Mouse (Mus musculus): ENCODE measurements around the gene Rarres2. TPM values are rescaled to one million over a fixed set of nuclear protein-coding genes. Genes with fewer than 3 reads are reported as not detected.

Rarres2 gene
- polyA plus RNA-seq, 1 experiment, result not detected

DNA sequence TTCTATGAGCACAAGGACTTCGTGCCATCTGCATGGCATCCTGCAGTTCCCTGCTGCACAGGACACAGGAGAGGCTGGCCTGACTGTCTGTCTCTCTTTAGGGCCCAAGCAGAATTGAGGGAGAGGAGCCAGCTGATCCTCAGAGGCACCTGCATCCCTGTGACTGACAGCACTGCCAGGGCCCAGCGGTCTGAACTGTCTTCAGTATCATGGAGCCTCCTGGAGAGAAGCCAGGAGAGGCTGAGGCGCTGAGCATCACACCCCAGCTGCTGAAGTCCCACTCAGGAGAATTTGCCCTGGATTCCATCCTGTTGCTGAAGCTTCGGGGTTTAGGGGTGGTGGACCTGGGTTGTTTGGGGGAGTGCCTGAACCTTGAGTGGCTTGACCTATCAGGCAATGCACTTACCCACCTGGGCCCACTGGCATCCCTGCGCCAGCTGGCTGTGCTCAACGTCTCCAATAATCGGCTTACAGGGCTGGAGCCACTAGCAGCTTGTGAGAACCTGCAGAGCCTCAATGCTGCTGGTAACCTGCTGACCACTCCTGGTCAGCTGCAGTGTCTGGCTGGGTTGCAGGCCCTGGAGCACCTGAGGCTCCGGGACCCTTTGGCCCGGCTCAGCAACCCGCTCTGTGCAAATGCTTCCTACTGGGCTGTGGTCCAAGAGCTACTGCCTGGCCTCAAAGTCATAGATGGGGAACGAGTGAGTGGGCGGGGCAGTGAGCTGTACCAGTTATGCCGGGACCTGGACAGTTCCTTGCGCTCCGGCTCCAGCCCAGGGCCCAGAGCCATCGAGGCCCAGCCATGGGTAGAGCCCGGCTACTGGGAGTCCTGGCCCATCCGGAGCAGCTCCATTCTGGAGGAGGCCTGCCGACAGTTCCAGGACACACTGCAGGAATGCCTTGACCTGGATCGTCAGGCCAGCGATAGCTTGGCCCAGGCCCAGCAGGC is 4.3 kb downstream of the Rarres2 start:
- TF ChIP-seq POLR2A (IDR thresholded peaks at IDR 0.05; ENCODE audit: insufficient read depth, low read depth, low read length) (no peak), CTCF (IDR thresholded peaks at IDR 0.05; ENCODE audit: insufficient read depth, low read depth, low read length) (no peak)
- H3K4me3 ChIP-seq (ENCODE audit: insufficient read depth, low read depth, low read length), result no peak overlapping the region
- H3K27ac ChIP-seq (ENCODE audit: insufficient read depth, low read depth, low read length), result no peak overlapping the region
- WGBS, result 59% methylated on average over 21 of the region's 21 CpGs
- H3K4me1 ChIP-seq (ENCODE audit: control insufficient read depth, insufficient read depth, low read length), result peaks cover 18% of the 10 kb centered on the region

DNA sequence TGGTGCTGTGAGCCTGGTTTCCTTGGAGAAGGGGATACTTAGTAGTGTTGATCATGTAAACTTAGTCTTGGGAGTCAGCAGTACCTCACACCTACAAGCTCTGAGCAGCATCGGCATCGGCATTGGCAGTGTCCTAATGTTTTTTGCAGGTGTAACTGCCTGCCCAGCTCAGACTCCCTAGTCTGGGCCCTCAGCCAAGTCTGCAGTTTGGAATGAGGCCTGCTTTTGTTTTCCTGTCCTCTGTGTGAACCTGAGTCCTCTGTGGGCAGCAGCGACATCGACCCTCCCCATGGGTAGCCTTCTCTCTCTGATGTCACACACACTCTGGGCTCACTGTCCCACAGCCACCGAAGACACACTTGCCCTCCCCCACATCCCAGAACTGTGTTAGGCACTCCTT is 6.3 kb downstream of the Rarres2 start:
- H3K27ac ChIP-seq (ENCODE audit: insufficient read depth, low read depth, low read length), result no peak overlapping the region
- H3K4me3 ChIP-seq (ENCODE audit: insufficient read depth, low read depth, low read length), result no peak overlapping the region
- H3K4me1 ChIP-seq (ENCODE audit: control insufficient read depth, insufficient read depth, low read length), result peaks cover 13% of the 10 kb centered on the region
- 27% methylated on average over 5 of the region's 5 CpGs for WGBS
- TF ChIP-seq CTCF (IDR thresholded peaks at IDR 0.05; ENCODE audit: insufficient read depth, low read depth, low read length), result no peak

DNA sequence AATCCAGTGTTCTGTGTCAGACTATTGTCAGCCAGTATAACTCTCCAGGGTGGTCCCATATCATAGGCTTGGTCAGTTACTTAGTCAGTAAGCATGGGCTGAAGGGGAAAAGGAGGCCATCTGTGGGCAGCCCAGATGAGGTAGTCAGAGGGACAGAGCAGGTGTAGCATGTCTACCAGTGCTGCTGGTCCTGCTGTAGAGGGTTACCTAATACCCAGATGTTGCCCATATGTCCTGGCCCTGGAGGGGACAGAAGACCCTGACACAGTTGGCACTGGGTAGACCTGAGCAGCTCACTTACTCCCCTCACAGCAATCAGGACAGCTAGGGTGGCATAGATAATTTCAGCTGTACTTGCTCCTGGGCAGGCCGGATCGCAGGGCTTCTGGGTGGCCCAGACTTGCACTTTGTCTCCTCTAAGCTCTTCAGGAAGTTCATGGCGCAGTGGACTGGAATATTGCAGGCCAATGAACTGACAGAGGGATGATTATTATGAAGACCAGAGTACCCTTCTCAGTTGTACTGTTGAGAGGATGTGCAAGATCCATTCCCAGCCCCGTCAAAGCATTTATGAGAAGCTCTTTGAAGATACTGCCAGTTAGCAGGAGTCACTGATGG is 6.8 kb downstream of the Rarres2 start:
- Histone ChIP-seq H3K27ac (ENCODE audit: insufficient read depth, low read depth, low read length) (no peak overlapping the region), H3K4me1 (ENCODE audit: control insufficient read depth, insufficient read depth, low read length) (peaks cover 13% of the 10 kb centered on the region), H3K4me3 (ENCODE audit: insufficient read depth, low read depth, low read length) (no peak overlapping the region)
- 88% methylated on average over 4 of the region's 4 CpGs for WGBS
- TF ChIP-seq POLR2A (IDR thresholded peaks at IDR 0.05; ENCODE audit: insufficient read depth, low read depth, low read length), result no peak
- no peak for TF ChIP-seq CTCF (IDR thresholded peaks at IDR 0.05; ENCODE audit: insufficient read depth, low read depth, low read length)

DNA sequence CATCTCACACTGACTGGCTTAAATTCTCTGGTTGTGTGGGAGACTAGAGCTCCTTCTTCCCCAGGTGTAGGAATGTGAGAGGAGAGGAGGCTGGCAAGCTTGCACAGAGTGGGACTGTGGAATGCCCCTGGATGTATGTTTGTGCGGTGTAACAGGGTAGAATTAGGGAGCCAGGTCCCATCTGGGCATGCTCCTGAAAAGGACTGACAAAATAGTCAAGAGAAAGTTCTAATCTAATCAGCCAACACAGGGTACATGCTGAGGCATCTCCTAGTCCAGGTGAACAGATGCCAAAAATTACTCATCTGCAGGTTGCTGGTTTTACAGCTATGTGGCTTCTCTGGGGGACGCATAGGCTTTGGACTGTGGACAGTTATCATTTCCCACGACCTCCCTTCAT is 16.6 kb downstream of the Rarres2 start:
- Histone ChIP-seq H3K27ac (ENCODE audit: insufficient read depth, low read depth, low read length) (no peak overlapping the region), H3K4me1 (ENCODE audit: control insufficient read depth, insufficient read depth, low read length) (no peaks in the 10 kb centered on the region; the same call in 1 of the 2 replicates), H3K4me3 (ENCODE audit: insufficient read depth, low read depth, low read length) (no peak overlapping the region)
- TF ChIP-seq POLR2A (IDR thresholded peaks at IDR 0.05; ENCODE audit: insufficient read depth, low read depth, low read length), result no peak
- no peak for TF ChIP-seq CTCF (IDR thresholded peaks at IDR 0.05; ENCODE audit: insufficient read depth, low read depth, low read length)
- 93% methylated on average over 3 of the region's 3 CpGs for WGBS

DNA sequence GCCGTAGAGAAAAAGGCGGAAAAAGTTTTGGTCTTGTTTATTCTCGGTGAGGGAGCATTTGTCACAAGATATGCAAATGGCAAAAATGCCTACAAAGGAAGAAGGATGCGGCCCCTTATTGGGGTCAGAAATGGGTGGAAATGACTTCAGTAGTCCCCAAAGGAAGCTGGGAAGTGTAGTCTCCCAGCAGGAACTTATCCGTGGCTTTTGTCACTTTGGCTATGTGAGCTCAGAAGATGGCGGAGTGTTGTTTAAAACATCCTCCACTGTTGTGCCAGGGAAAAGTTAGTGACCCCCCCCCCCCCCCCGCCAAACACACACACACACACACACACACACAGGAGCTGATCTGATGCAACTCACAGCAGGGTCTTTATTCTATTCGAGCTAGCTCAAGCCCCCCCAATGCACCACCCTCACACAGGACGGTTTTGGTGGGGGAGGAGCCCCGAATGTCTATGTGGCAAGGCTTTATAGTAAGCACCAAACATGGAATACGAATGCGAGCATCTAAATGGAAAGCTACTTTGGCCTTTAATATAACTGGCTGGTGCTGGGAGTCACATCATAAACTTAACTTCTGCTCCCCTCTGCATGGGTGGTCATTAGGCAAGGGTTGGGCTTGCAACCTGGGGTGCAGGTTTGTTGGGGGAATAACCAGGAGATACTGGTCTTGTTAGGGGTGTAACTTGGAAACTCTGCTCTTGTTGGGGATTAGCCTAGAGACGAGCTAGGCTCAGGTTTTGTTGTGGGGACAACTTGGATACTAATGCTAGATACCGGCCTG is 17.3 kb downstream of the Rarres2 start:
- Histone ChIP-seq H3K4me1 (ENCODE audit: control insufficient read depth, insufficient read depth, low read length) (no peaks in the 10 kb centered on the region; the same call in 1 of the 2 replicates), H3K4me3 (ENCODE audit: insufficient read depth, low read depth, low read length) (peak overlapping the region; percentile 74), H3K27ac (ENCODE audit: insufficient read depth, low read depth, low read length) (peak overlapping the region; percentile 97)
- TF ChIP-seq POLR2A (IDR thresholded peaks at IDR 0.05; ENCODE audit: insufficient read depth, low read depth, low read length), result no peak
- no peak for TF ChIP-seq CTCF (IDR thresholded peaks at IDR 0.05; ENCODE audit: insufficient read depth, low read depth, low read length)
- 16% methylated on average over 14 of the region's 14 CpGs for WGBS

DNA sequence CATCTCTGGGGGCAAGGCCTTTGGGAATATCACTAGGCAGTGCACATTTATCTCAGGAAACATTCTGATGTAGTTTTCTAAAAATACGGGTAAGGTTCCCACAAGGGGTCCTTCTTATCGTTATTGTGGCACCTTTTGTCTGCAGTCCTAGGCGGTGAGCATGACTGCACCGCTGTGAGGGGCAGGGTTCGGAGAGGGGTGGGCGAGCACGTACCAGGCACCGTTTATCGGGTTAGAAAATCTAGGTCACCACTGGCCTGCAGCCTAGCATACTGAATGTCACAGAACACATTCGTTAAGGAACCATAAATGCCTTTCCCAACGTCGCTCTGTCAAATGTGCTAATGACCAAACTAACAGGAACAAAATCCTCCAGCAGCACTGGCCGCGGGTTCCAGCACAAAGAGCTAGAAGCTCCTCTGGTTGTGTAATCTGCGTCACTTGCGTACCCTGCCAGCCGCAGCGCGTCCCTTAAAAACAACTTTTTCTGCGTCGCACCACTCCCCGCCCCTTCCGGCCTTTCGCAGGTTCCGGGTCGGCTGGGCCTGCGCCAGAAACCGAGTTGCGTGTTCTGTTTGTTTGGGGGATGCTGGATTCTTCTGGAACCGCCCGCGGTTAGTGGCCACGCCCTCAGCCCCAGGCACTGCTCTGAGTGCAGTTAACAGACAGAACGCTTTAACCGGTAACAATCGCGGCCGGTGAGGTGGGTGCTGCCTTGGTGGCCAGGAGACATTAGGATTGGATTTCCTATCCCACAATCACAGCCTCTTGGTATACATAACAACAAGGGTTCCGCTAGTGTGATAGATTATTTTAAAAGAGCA is 18.1 kb downstream of the Rarres2 start, which contains the start of gene Lrrc61:
Gene Lrrc61 (plus strand): TSS at position 517 of the 824 bp plus-strand sequence.
- Histone ChIP-seq H3K27ac (ENCODE audit: insufficient read depth, low read depth, low read length) (peak within 1 kb of the TSS; percentile 97), H3K4me3 (ENCODE audit: insufficient read depth, low read depth, low read length) (peak within 1 kb of the TSS; percentile 74), H3K4me1 (ENCODE audit: control insufficient read depth, insufficient read depth, low read length) (no peaks in the 10 kb centered on the region; the same call in 1 of the 2 replicates)
- TF ChIP-seq CTCF (IDR thresholded peaks at IDR 0.05; ENCODE audit: insufficient read depth, low read depth, low read length), result no peak
- TF ChIP-seq POLR2A (IDR thresholded peaks at IDR 0.05; ENCODE audit: insufficient read depth, low read depth, low read length), result peak; percentile 72
- under 1% methylated on average over 39 of the region's 39 CpGs for WGBS

DNA sequence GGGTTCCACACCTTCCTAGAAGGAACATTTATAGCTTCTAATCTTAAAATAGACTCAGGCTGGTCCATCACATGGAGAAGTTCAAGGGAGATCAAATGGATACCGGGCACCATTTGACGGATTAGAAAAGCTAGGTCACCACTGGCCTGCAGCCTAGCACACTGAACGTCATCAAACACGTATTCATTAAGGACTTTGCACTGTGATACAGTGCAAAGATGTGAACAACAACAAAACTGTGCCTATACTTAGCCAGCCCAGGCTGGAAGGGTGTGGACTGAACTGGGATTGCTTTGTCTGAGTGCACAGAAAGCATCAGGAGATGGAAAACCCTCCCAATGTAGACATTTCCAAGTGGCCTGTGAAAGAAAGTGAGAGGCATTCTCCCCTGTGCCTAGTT is 18.8 kb downstream of the Rarres2 start:
- Histone ChIP-seq H3K4me3 (ENCODE audit: insufficient read depth, low read depth, low read length) (0 out of 2 replicates have a peak overlapping the region, but pooled peaks have one; percentile 74), H3K27ac (ENCODE audit: insufficient read depth, low read depth, low read length) (peak overlapping the region; percentile 97), H3K4me1 (ENCODE audit: control insufficient read depth, insufficient read depth, low read length) (no peaks in the 10 kb centered on the region; the same call in 1 of the 2 replicates)
- WGBS, result 49% methylated on average over 4 of the region's 4 CpGs
- TF ChIP-seq CTCF (IDR thresholded peaks at IDR 0.05; ENCODE audit: insufficient read depth, low read depth, low read length), result no peak
- TF ChIP-seq POLR2A (IDR thresholded peaks at IDR 0.05; ENCODE audit: insufficient read depth, low read depth, low read length), result no peak

DNA sequence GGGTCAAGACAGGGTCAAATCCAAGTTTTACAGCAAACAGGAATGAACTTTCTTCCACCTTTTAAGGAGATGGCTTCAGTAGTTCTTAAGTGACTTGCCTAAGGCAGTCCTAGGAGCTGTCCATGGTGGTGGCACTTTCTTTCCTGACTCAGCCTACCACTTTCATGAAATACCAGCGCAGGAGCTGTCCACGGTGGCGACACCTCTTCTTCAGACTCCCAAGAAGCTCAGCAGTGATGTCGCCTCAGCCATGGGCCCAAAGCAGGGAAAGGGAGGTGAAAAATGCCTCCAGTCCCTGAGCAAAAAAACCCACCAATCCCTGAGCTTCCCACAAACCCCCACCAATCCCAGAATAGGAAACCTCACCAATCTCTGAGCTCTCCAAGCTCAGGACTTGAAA is 19.7 kb downstream of the Rarres2 start:
- TF ChIP-seq POLR2A (IDR thresholded peaks at IDR 0.05; ENCODE audit: insufficient read depth, low read depth, low read length), result no peak
- TF ChIP-seq CTCF (IDR thresholded peaks at IDR 0.05; ENCODE audit: insufficient read depth, low read depth, low read length), result no peak
- Histone ChIP-seq H3K27ac (ENCODE audit: insufficient read depth, low read depth, low read length) (no peak overlapping the region), H3K4me1 (ENCODE audit: control insufficient read depth, insufficient read depth, low read length) (no peaks in the 10 kb centered on the region; the same call in 1 of the 2 replicates), H3K4me3 (ENCODE audit: insufficient read depth, low read depth, low read length) (no peak overlapping the region)
- WGBS, result 76% methylated on average over 4 of the region's 4 CpGs

Data from olfactory bulb, adult 2 months (tissue).